Comparison of ENCODE assay signal across 21 mouse cellular contexts in the genomic region with DNA sequence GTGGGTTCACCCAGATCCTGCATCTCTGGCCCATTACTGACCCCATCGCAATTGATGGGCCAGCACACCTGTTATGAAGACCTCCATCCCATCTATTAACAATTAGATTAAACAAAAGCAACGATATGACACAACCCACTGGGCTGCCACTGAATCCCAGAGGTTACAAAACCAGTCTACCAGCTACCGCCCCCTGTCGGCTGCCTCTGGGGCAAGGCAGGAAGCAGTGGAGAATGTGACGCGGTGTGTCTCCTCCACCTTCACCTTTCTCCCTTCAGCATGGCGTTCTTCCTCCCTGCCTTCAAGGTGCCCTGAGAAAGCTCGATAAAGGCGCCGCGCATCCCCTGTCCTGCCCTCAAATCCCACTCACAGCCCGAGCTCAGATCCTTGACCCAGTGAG. TPM values are rescaled to one million over a fixed set of nuclear protein-coding genes. Genes with fewer than 3 reads are reported as not detected.
"Had no signal": no experiment of that assay in that cellular context is flagged by ENCODE, and none has a peak within 500 bp of the region (broad histone marks: within the 10 kb centered on the region; RNA-seq: fewer than 3 reads in every experiment).

No protein-coding gene starts in this region.

- H3K9ac ChIP-seq: limb, embryonic 13.5 days; liver, embryonic 13.5 days; midbrain, embryonic 13.5 days had no signal

- H3K27me3 ChIP-seq: limb, embryonic 13.5 days; liver, embryonic 13.5 days; midbrain, embryonic 13.5 days had no signal

- H3K36me3 ChIP-seq: limb, embryonic 13.5 days; liver, embryonic 13.5 days; midbrain, embryonic 13.5 days had no signal

- H3K4me3 ChIP-seq: limb, embryonic 13.5 days; liver, embryonic 13.5 days; midbrain, embryonic 13.5 days had no signal

- H3K4me2 ChIP-seq: limb, embryonic 13.5 days; liver, embryonic 13.5 days; midbrain, embryonic 13.5 days had no signal

- H3K4me1 ChIP-seq: liver, embryonic 13.5 days had no signal

- H3K9me3 ChIP-seq: limb, embryonic 13.5 days; liver, embryonic 13.5 days; midbrain, embryonic 13.5 days had no signal

- ATAC-seq: midbrain, embryonic 13.5 days; midbrain, embryonic 16.5 days had no signal

- H3K27ac ChIP-seq: limb, embryonic 13.5 days; liver, embryonic 13.5 days; midbrain, embryonic 13.5 days had no signal

- DNase-seq: kidney, adult 18-20 months; kidney, adult 9 months; kidney, postnatal 14 days; kidney, postnatal 4 days; left cerebral cortex, postnatal 4 days; liver; liver, embryonic 13.5 days; lung, adult 2 months; lung, postnatal 14 days; lung, postnatal 4 days; thymus, adult 18-20 months; thymus, postnatal 36 days had no signal

RNA-seq across cellular contexts. Expression of gene Pmfbp1, which starts 59.3 kb away (rescaled TPM):
- total RNA-seq: megakaryocyte, adult 5-6 weeks had no signal
- polyA plus RNA-seq: liver, embryonic 13.5 days; liver, embryonic 16.5 days; lung, embryonic 16.5 days; small intestine, adult 2 months; spleen, adult 2 months; stomach, embryonic 16.5 days had no signal
